Mouse (Mus musculus): ENCODE results near the gene Rita1.

Gene Rita1

DNA sequence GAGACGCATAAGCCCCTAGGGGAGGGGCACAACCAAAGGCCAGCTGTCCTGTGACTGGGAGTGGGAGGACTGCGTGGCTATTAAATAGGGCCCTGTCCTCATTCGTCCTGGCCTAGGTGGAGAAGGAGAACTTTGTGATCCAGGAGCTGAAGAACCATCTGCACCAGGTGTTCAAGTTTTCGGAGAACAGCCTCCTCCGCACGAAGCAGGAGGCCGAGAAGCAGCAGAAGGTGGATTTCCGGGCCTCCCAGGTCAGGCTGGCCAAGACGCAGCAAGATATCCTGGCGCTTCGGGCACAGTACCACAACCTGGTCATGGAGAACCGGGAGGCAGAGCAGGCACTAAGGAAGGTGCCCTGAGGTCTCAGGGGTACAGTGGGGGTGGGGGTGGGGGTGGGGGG is 10.2 kb downstream of the Rita1 start:
- DNase-seq (ENCODE audit: low spot score in 2 of 2) = no peak

DNA sequence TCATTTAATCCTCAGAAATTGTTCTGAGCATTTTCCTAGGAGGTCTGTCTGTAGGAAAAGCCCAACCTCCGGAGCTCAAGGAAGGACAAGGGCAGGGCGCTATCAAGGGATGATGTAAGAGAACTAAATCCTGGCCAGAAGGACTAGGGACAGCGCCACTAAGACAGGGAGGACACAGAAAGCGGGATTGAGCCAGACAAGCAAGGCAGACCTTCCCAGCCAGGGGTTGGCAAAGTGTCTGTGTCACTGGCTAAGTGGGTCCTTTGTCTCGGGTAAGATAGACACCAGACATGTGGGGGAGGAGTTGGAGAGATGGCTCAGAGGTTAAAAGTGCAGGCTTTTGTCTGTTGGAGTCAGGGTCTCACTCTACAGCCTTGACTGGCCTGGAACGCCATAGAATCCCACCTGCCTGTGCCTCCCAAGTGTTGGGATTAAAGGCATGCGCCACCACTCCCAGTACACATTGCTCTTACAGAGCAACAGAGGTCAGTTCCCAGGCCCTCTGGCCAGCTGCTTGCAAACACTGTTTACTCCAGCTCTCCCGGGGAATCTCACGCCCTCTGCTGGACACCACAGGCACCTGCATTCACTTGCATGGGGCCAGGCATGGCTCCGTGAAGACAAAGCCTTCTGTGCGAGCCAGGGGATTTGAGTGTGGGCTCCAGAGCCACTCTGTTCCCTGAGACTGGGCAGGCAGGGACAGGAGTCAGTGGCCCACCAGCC is 11.3 kb downstream of the Rita1 start:
- no peak for DNase-seq (ENCODE audit: low spot score in 2 of 2)

DNA sequence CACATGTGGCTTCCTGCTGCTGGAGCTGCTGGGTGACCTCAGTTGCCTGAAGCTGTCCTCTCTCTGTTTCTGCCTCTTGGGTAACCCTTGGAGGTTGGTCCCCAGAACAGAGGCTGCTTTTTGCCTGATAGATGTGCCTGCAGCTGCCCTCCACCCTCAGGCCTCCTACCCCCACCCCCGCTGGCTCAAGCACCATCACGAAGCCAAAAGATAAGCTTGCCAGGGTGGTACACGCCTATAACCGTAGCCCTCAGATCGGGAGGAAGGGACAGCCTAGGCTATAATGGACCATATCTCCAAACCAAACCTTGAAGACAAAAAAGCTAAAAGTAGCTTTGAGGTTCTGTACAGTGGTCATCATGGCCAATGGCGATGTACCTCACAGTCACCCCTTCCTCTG is 12.8 kb downstream of the Rita1 start:
- DNase-seq (ENCODE audit: low spot score in 2 of 2) = no peak

DNA sequence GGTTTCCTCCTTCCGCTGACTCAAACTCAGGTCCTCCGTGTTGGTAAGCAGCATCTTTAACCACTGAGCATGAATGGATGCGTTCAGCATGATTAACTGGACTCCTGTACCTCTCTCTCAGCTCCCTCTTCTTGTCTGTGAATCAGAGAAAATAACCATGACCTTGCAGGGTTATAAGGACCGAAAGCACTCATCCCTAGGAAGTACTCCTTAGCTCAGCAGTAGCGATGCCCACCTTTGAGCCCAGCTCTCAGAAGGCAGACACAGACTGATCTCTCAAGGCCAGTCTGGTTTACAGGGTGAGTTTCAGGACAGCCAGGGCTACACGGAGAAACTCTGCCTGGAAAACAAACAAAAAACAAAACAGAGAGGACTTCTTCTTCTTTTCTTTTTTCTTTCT is 17.9 kb downstream of the Rita1 start:
- DNase-seq (ENCODE audit: low spot score in 2 of 2) = no peak

DNA sequence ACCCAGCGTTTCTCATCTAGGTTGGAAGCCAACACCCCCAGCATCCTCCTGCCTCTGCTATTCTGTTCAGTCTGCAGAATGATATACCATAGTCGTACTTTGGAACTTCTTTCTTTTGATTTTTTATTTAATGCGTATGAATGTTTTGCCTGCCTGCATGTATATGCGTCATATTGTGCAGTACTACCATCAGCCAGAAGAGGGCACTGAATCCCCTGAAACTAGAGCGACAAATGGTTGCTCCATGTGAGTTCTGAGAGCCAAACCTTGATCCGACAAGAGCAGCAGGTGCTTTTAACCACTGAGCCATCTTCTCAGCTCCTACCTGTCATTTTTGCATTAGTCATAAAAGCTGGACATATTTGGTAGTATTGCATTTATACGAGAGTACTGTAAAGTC is 20.2 kb downstream of the Rita1 start:
- no peak for DNase-seq (ENCODE audit: low spot score in 2 of 2)

GRCm38 (mm10) chr5:120590356-120591010 is 21.9 kb downstream of the Rita1 start:
- no peak for DNase-seq (ENCODE audit: low spot score in 2 of 2)

DNA sequence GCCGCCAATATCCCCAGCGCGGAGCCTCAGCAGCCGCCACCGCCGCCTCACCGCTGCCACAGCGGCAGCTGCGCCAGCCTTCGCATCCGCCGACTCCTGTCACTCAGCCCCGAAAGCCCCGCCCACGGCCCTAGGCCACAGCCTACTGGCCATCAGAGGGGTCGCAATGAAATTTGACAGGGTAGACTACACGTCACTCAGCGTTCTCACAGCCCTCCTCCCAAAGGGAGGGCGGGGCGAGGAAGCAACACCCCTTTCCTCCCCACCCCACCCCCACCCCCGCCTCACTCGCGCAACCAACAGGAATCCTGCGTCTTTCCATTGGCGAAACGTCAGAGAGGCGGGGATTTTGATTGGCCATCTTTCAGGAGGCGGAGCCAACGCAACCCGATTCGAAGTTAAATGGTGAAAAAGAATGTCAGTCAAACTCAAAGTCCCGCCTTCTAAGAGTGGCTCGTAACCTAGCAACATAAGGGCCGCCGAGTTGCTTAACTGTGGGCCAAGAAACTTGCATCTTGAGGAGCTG is 23.8 kb downstream of the Rita1 start, which contains the start of the genes Tpcn1 and Iqcd:
Tpcn1 (minus strand) TSS at position 105 of the 526 bp plus-strand sequence.
Iqcd (plus strand) TSS at position 448 of the 526 bp plus-strand sequence.
- peak; percentile 99 to 100 for DNase-seq (ENCODE audit: low spot score in 2 of 2)

DNA sequence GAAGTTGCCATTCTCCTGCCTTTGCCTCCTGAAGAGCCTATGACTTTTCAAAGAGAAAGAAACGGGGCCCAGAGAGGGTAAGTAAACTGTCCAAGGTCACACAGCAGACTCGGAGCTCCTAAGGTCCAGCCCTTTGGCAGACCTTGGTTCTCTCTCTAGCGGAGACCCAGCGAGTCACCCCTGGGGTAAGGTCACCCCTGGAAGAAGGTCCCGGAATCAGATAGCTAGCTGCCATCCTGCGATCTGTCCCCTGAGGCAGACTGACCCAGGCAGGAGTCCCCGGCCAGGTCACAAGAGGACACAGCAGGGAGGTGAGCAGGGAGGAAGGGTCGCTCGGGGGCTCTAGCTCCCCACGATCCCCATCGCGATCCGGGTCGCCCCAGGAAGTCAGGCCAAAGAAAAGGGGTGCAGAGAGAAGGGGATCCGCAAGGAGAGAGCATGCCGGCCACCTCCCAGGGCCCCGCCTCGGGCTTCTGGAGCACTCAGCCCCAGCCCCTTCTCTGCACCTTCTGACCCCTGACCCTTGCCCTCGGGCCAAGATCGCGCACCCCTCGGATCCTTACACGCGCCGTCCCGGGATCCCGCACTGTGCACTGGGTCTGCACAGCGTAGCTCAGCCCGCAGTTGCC is 24.3 kb downstream of the Rita1 start:
- no peak for DNase-seq (ENCODE audit: low spot score in 2 of 2)

DNA sequence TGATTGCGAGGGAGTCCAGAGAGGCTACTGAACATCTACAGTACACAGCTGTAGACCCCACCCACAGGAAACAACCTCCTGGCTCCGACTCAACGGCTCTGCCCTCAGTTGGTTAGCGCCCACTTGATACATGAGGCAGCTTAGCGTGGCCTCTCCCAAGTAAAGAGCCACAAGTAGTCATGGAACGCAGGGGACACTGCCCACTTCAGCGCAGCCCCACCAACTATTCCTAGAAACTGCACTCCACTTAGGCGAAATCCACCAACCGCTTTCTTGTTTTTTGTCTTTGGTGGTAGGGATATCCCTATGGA is 24.8 kb downstream of the Rita1 start:
- peak; percentile 50 to 58 for DNase-seq (ENCODE audit: low spot score in 2 of 2)

- DNase-seq (ENCODE audit: low spot score in 2 of 2) = no peak
Measured at GRCm38 (mm10) chr5:120586741-120587615, 25.4 kb downstream of the Rita1 start.

- DNase-seq (ENCODE audit: low spot score in 2 of 2) = no peak
Measured at GRCm38 (mm10) chr5:120584968-120585367, 27.4 kb downstream of the Rita1 start.

- no peak for DNase-seq (ENCODE audit: low spot score in 2 of 2)
Measured at GRCm38 (mm10) chr5:120583511-120583910, 28.9 kb downstream of the Rita1 start.

DNA sequence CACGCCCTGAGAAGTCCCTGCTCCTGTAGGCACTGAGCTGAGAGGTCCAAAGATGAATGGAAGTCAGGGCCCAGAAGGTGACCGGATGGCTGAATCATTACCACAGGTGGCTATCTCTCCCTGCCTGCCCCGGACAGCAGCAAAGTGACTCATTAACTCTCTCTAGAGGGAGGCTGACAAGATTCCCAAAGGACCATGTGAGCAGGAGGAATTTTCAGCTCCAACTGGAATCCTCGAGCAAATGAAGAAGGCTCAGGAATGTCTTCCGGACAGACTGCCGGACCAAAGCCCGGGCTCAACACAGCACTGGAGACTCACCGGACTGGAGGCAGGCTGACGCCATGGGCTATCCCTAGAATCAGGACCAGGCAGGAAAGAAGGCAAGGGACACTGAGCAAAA is 30.4 kb downstream of the Rita1 start:
- no peak for DNase-seq (ENCODE audit: low spot score in 2 of 2)

DNA sequence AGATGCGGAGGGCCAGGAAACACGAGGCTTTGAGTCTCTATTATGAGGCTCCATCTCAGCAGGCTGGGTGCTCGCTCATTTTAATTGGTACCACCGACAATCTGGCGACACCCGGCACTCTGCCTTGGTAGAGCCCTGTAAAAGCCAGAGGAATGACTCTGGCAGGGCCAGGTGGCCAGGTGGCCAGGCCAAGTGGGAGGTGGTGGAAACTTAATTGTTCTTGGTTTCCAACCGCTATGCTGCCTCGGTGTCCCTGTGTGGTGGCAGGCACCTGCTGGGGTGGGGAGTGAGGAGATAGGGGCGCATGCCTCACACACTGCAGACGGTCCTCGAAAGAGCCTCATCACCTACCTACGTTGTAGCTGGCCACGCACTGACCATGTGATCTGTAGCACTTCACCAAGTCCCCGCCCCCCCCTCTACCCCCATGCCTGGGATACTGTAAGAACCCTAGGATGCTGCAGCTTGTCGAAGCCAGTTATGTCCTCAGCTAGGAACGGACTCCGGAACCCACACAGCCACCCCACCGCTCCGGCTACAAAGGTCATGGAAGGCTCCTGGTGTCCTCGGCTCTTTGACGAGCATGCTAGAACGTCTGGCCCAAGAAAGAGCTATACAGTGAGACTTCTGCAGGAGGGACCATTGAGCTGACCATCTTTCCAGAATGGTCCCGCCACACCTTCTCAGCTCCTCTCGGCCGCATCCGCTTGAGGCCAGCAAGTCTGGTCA is 32.3 kb downstream of the Rita1 start:
- DNase-seq (ENCODE audit: low spot score in 2 of 2) = peak; percentile 51 to 53

DNA sequence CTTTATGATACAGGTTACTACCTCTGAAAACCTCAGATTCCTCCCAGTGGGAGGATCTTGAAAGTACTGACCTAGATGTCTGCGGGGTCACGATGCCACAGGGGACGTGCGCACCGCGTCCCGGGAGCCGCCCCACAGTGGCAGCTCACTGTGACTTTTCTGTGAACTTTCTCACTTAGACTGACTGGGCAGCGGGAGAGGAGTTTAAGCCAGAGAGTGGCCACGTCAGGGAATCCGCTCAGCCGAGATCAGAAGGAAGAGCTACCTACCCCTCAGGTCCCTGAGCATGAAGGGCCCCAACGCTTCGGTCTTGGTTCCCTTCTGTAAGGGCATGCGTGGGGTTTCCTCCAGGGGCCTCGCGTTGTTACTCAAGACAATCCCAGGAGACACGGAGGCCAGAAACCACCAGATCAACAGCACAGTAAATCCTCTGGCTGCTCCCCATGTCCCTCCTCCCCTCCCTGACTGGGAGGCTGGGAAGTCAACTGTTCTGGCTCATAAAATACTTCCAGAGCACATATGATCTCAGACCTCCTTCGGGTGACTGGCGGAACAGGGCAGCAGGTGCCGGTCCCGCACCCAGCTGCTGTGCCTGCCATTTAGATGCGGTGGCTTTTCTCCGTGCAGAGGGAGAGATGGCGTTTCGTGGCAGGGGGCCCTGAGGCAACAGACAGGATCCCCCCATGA is 33.0 kb downstream of the Rita1 start:
- peak; percentile 34 to 36 for DNase-seq (ENCODE audit: low spot score in 2 of 2)

DNA sequence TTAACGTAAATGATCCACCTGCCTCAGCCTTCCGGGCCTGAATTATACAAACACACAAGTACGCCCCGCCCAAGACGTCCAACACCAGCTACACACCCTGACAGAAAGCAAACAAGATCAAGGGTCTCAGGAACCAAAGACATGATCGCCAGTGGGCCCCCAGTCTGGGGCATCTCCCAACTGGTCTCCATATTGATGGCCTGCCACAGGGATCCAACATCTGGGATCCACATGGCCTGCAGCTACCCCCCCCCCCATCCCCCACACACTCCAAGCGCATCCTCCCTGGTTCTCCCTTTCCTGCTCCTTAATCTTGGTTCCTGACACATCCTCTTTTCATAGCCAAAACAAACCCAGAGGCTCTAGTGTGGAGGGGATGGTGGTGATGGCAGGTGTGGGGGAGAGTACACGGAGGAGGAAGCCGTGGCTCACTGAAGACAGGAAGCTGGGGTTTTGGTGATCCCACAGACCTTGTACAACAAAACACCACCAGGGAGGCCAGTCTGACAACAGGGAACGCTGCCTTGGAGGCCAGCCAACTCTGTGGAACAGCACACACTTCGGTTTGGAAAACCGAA is 33.8 kb downstream of the Rita1 start:
- peak; percentile 79 to 81 for DNase-seq (ENCODE audit: low spot score in 2 of 2)

DNA sequence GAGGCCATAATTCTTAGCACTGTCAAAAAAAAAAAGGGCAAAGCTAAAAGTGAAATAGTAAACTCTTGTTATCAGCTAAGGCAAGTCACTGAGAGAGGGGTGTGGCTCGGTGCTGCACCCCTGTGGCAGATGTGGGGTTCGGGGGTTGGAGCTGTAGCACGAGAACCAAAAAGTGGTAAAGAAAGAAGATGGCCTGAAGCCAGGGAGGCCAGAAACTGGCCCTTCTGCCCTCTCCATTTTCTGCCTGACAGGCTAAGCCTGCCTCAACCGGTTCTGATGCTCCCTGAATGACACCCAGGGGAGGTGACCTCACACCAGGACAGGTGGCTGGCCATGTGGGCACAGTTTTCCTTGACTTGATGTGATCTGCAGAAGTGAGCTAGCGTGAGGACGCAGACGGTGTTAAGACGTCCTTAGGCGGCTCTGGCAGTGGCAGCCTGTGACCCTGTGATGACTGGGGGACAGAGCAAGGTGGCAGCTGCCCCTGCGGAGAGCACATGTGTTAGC is 34.4 kb downstream of the Rita1 start:
- DNase-seq (ENCODE audit: low spot score in 2 of 2) = peak; percentile 71 to 74

DNA sequence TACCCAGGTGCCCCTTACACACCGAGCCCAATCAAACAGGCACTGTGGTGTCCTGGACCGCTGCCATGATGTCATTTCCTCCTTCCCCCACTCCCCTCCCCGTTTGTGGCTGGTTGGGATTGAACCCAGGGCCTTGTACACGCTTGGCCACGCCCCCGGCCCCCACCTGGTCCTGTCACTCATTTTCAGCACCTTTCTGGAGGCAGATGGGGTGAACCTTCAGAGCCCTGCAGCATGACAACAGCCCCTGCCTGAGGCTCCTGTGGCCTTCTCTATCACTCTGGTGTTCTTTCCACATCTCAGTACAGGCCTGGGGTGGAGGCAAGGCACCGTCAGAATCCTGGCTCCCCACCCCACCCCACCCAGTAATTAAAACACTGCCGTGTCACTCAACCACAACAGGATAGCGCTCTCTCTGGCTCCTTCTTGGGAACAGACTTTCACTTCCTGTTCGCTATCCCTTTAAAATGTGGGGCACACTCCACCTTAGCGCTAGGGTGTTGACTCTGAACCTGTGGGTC is 35.5 kb downstream of the Rita1 start:
- DNase-seq (ENCODE audit: low spot score in 2 of 2) = peak; percentile 52 to 64

- no peak for DNase-seq (ENCODE audit: low spot score in 2 of 2)
Measured at GRCm38 (mm10) chr5:120574469-120575063, 37.8 kb downstream of the Rita1 start.
